Mouse (Mus musculus) cerebellum, postnatal 10 days (tissue): ENCODE measurements at regions not wholly inside any gene's neighbourhood (a gene's known extent, or its start where the extent isn't known, plus 50 kb on each side); places are given as distances from the start of the nearest gene placed in this dataset.
A peak's percentile ranks its signal among the peaks of the same experiment; 100 is the strongest.
"Not testable (repeated sequence)": the region's sequence is repeated elsewhere in the genome, so short reads cannot be mapped to it uniquely, and the experiment has no call there.

Source experiments
- DNase-seq, 2 experiments: peaks; one replicate each; pipeline ENCODE4 v3.0.0; 2021; ENCODE audit warnings: mixed read lengths in 2 of 2

GRCm38 (mm10) chr16:31560426-31560825, 102.8 kb upstream of the Dlg1 start:
- no peak for DNase-seq

GRCm38 (mm10) chr16:31564926-31565325, 98.3 kb upstream of the Dlg1 start:
- DNase-seq: peak; percentile 39 to 62

- DNase-seq: no peak
Observed at GRCm38 (mm10) chr16:31568316-31568715, 94.9 kb upstream of the Dlg1 start.

GRCm38 (mm10) chr16:31569871-31570270, 93.4 kb upstream of the Dlg1 start:
- no peak for DNase-seq

GRCm38 (mm10) chr16:31570311-31571139, 92.7 kb upstream of the Dlg1 start:
- peak; percentile 89 to 90 for DNase-seq

- not testable (repeated sequence) for DNase-seq
Observed at GRCm38 (mm10) chr16:31573833-31574232, 89.4 kb upstream of the Dlg1 start.

GRCm38 (mm10) chr16:31575646-31576045, 87.6 kb upstream of the Dlg1 start:
- peak in 1 of 2 experiments; percentile 27 for DNase-seq

GRCm38 (mm10) chr16:31576422-31576821, 86.8 kb upstream of the Dlg1 start:
- DNase-seq: no peak

GRCm38 (mm10) chr16:31577347-31577746, 85.9 kb upstream of the Dlg1 start:
- DNase-seq: no peak

- DNase-seq: no peak
Observed at GRCm38 (mm10) chr16:31579318-31579717, 83.9 kb upstream of the Dlg1 start.

GRCm38 (mm10) chr16:31580779-31581178, 82.5 kb upstream of the Dlg1 start:
- peak; percentile 49 to 56 for DNase-seq

GRCm38 (mm10) chr16:31582885-31583284, 80.4 kb upstream of the Dlg1 start:
- DNase-seq: no peak

GRCm38 (mm10) chr16:31583627-31584026, 79.6 kb upstream of the Dlg1 start:
- peak in 1 of 2 experiments; percentile 47 for DNase-seq

GRCm38 (mm10) chr16:31584216-31584823, 78.9 kb upstream of the Dlg1 start:
- no peak for DNase-seq

GRCm38 (mm10) chr16:31587036-31587435, 76.2 kb upstream of the Dlg1 start:
- DNase-seq: no peak

- no peak for DNase-seq
Observed at GRCm38 (mm10) chr16:31589576-31589975, 73.7 kb upstream of the Dlg1 start.

GRCm38 (mm10) chr16:31591565-31591964, 71.7 kb upstream of the Dlg1 start:
- DNase-seq: no peak

GRCm38 (mm10) chr16:31592014-31592871, 71.0 kb upstream of the Dlg1 start:
- peak; percentile 88 to 91 for DNase-seq

- peak in 1 of 2 experiments; percentile 23 for DNase-seq
Observed at GRCm38 (mm10) chr16:31592973-31593683, 70.1 kb upstream of the Dlg1 start.

- no peak for DNase-seq
Observed at GRCm38 (mm10) chr16:31597965-31598364, 65.3 kb upstream of the Dlg1 start.

GRCm38 (mm10) chr16:31598409-31598988, 64.7 kb upstream of the Dlg1 start:
- peak; percentile 74 to 83 for DNase-seq

- DNase-seq: no peak
Observed at GRCm38 (mm10) chr16:31598989-31599421, 64.2 kb upstream of the Dlg1 start.
